In the genomic region with DNA sequence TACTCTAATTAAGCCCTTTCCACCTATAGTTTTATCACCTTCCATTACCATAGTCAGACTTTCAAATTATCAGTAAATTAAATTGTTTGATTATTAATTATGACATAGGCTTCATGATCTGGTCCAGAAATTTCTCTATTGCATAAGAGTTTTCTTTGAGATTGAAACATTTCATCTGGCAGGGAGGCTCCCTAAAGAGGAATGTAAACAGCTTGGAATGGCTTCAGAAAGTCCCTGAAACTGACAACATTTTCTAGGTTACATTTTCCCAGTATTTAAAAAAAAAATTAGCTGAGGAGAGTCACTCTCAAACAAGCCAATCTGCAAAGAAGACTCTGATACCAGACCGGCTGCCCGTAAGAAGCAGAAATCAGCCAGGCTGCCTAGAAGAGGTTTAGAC, we compare ENCODE assay signal across 29 mouse cellular contexts.
"Had no signal": no experiment of that assay in that cellular context is flagged by ENCODE, and none has a peak within 500 bp of the region (broad histone marks: within the 10 kb centered on the region; RNA-seq: fewer than 3 reads in every experiment).

No protein-coding gene starts in this region.

- H3K36me3 ChIP-seq: limb, embryonic 10.5 days; limb, embryonic 12.5 days; limb, embryonic 13.5 days; limb, embryonic 15.5 days; liver, embryonic 12.5 days; liver, embryonic 13.5 days; liver, embryonic 15.5 days; midbrain, embryonic 10.5 days; midbrain, embryonic 12.5 days; midbrain, embryonic 13.5 days; midbrain, embryonic 15.5 days; neural tube, embryonic 12.5 days; neural tube, embryonic 13.5 days had no signal

- H3K27ac ChIP-seq: left cerebral cortex, adult 2 months; limb, embryonic 10.5 days; limb, embryonic 12.5 days; limb, embryonic 13.5 days; limb, embryonic 15.5 days; liver, embryonic 12.5 days; liver, embryonic 13.5 days; liver, embryonic 14.5 days; liver, embryonic 15.5 days; macrophage; midbrain, embryonic 10.5 days; midbrain, embryonic 12.5 days; midbrain, embryonic 13.5 days; midbrain, embryonic 15.5 days; neural tube, embryonic 12.5 days; neural tube, embryonic 13.5 days had no signal

- H3K9ac ChIP-seq: limb, embryonic 12.5 days; limb, embryonic 13.5 days; limb, embryonic 15.5 days; liver, embryonic 12.5 days; liver, embryonic 13.5 days; liver, embryonic 14.5 days; liver, embryonic 15.5 days; liver, postnatal 0 days; midbrain, embryonic 12.5 days; midbrain, embryonic 13.5 days; midbrain, embryonic 15.5 days; neural tube, embryonic 12.5 days; neural tube, embryonic 13.5 days had no signal

- DNase-seq: layer of hippocampus, postnatal 36 days; left cerebral cortex, postnatal 4 days; liver; liver, embryonic 13.5 days; liver, postnatal 0 days; lung, adult 18-20 months; lung, postnatal 14 days; lung, postnatal 4 days; midbrain, embryonic 14.5 days had no signal

- H3K27me3 ChIP-seq: limb, embryonic 12.5 days; limb, embryonic 13.5 days; limb, embryonic 15.5 days; liver, embryonic 12.5 days; liver, embryonic 13.5 days; liver, embryonic 15.5 days; megakaryocyte, embryonic 14.5 days; midbrain, embryonic 12.5 days; midbrain, embryonic 13.5 days; midbrain, embryonic 15.5 days; neural tube, embryonic 12.5 days; neural tube, embryonic 13.5 days had no signal

- H3K4me3 ChIP-seq: left cerebral cortex, adult 2 months; limb, embryonic 10.5 days; limb, embryonic 12.5 days; limb, embryonic 13.5 days; limb, embryonic 15.5 days; liver, embryonic 12.5 days; liver, embryonic 13.5 days; liver, embryonic 15.5 days; megakaryocyte, embryonic 14.5 days; midbrain, embryonic 10.5 days; midbrain, embryonic 12.5 days; midbrain, embryonic 13.5 days; midbrain, embryonic 15.5 days; myocyte; neural tube, embryonic 12.5 days; neural tube, embryonic 13.5 days had no signal

- H3K9me3 ChIP-seq: limb, embryonic 10.5 days; limb, embryonic 12.5 days; limb, embryonic 13.5 days; limb, embryonic 15.5 days; liver, embryonic 12.5 days; liver, embryonic 13.5 days; liver, embryonic 15.5 days; megakaryocyte, embryonic 14.5 days; midbrain, embryonic 10.5 days; midbrain, embryonic 12.5 days; midbrain, embryonic 13.5 days; midbrain, embryonic 15.5 days; neural tube, embryonic 12.5 days; neural tube, embryonic 13.5 days had no signal

- H3K4me2 ChIP-seq: limb, embryonic 12.5 days; limb, embryonic 13.5 days; limb, embryonic 15.5 days; liver, embryonic 11.5 days; liver, embryonic 12.5 days; liver, embryonic 13.5 days; liver, embryonic 15.5 days; midbrain, embryonic 11.5 days; midbrain, embryonic 12.5 days; midbrain, embryonic 13.5 days; midbrain, embryonic 15.5 days; neural tube, embryonic 12.5 days; neural tube, embryonic 13.5 days had no signal

- ATAC-seq: liver, embryonic 12.5 days; liver, postnatal 0 days; midbrain, embryonic 13.5 days; midbrain, embryonic 15.5 days; midbrain, embryonic 16.5 days had no signal

- H3K4me1 ChIP-seq: limb, embryonic 10.5 days; limb, embryonic 12.5 days; limb, embryonic 13.5 days; limb, embryonic 15.5 days; liver, embryonic 12.5 days; liver, embryonic 13.5 days; liver, embryonic 15.5 days; megakaryocyte, embryonic 14.5 days; midbrain, embryonic 10.5 days; midbrain, embryonic 12.5 days; midbrain, embryonic 13.5 days; midbrain, embryonic 15.5 days; neural tube, embryonic 12.5 days; neural tube, embryonic 13.5 days had no signal
